Mouse (Mus musculus): Measurements from ENCODE around the gene Abcg2.
"Not testable (repeated sequence)": the region's sequence is repeated elsewhere in the genome, so short reads cannot be mapped to it uniquely, and the experiment has no call there.

DNA sequence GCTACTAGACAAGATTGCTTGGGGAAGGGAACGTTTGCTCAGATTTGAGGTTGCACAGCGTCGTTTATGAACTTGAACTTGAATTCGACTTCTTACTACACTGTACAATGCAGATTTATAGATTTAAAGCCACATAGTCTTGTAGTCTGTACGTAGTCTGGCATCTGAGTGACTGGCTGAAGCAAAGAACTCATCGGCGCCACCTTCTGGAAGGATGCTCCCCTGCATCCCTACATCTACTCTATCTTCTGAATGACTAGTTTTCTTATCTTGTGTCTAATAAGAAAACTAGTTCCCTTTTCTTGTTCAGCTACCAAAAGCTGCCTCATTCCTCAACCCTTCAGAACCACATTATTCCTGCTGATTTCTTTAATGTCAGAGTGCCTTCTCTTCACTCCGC lies 41.5 kb upstream of the Abcg2 start:
- not testable (repeated sequence) for TF ChIP-seq USF1 (IDR thresholded peaks at IDR 0.05; ENCODE audit: low read depth); CTCF (IDR thresholded peaks at IDR 0.05; ENCODE audit: control insufficient read depth, insufficient read depth, insufficient read length); MAX (IDR thresholded peaks at IDR 0.05)
